Mouse (Mus musculus) heart, adult 9 months (tissue): ENCODE data around the gene Ppm1h.

ENCODE experiments used
- DNase-seq, 2 experiments: peaks; one replicate each; pipeline ENCODE4 v3.0.0; 2022; ENCODE audit warnings: low spot score in 2 of 2

Ppm1h gene

DNA sequence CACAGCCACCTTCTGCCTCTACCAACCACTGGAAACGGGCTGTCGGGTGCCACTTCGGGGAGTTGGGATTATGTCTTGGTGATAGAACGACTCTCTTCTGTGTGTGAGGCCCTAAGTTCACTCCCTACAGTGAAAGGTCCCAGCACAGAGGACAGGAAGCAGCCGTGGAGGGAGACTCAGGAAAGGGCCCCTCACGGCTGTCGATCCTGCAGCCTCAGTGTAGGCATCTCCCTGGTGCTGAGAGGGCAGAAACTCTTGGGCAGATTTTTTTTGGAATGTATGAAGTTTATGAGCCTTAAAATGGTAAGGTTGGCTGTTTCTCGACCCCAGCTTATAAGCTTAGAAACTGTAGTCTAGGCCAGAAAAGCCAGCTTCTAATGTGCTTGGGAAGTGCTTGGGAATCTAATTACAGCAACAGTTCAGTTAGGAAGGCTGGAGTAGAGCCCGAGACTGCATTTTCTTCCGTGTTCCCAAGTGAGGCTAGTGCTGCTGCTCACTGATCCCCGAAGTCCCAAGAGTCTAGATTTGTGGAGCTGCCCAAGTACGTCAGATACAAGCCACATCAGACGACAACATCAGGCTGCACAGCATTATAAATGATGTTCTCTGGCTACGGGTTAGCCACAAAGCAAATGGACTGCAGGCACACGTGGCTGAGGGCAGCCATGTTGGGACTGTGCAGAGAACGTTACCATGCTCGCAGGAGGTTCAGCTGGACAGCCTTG is 177.6 kb downstream of the Ppm1h start:
- DNase-seq = peak; percentile 37 to 49

DNA sequence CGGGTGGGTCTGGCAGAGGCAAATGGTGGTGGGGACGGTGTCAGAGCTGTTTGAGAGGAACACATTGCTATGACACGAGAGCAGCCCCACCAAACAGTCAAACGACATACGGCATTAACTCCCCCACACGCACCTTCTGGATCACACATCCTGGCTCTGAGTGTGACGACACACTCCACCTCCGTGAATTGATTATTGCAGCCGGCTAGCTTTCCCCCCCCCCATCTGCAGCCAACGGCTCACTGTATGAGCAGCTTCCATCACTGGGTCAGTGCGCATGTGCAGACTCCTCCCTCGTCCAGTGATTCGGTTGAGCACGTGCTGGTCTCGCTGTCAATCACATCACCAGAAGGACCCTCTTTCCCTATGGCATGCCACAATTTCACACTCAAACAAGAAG is 178.6 kb downstream of the Ppm1h start:
- DNase-seq = no peak

GRCm38 (mm10) chr10:122858904-122859641 is 180.5 kb downstream of the Ppm1h start:
- DNase-seq = no peak

- DNase-seq = no peak
These were observed 181.1 kb downstream of the Ppm1h start for GRCm38 (mm10) chr10:122859642-122859997.

DNA sequence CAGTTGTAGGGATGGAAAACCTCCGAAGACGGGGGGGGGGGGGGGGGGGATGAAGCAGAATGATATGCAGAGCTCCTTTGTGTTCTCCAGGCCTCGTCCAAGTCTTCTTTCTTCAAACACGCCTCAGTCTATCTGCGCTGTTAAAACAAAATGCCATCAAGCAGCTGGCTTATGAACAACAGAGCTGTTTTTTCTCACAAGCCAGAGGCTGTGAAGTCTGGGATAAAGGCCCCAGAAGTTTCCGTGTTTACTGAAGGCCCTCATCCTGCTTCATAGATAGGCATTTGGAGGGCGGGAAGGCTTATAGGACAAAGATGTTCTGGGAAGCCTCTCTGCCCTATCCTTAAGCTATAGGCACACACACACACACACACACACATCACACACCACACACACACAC is 181.5 kb downstream of the Ppm1h start:
- no peak for DNase-seq

DNA sequence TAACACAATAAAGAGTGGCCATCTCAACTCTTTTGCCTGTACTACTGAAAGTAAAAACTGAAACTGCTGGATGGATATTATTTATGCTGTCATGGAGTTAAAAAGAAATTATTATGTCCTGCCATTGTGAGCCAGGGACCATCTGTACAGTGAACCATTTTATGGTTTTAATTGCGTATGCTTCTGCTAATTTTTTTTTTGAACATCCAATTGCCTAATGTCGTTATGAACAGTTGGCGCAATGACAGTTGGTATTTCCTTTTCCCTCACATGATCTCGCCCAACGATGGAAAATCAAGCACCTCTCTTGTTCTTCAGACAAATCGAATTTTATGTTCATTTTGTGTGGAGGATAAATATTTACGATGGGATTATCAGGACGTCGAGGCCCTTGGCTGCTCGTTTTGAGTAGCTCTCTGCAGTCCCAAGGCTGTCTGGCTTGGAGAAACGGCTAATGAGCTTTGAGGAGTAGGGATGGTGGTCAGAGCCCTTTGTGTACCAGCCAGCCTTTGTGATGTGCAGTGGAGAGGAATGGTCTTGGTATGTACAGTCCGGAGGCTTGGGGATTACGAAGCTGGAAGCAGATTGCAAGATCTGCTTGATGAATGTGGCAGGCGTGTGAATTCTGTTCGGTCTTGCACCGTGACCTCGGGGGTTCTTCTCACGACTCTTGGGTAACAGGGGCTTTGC is 183.3 kb downstream of the Ppm1h start:
- no peak for DNase-seq

DNA sequence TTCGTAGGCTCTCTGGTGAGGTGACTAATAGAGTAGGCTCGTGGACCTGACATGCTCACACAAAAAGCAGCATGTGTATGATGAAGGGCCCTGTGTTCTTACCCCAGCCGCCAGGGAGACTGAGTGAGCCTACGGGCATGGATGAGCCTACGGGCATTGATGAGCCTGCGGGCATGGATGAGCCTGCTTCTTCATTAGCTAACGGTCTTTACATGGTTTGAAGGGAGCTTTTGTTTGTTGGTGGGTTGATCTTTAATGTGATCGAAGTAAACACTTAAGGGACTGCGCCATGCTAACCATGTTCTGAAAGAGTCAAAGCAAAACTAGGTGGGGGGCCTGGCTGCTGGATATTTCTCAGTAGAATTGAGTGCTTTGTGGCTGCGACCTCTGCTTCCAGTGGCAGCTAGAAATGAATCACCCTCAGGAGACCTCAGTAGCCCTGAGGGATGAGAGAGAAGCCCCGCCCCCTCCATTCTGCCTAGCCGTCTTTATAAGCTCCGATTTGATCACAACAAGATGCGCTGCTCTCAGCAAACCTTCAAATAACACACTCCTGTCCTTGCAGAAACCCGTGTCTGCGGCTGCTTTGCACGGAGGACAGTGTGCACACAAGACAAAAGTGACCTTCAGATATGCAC is 183.9 kb downstream of the Ppm1h start:
- no peak for DNase-seq

GRCm38 (mm10) chr10:122869865-122870503 is 191.4 kb downstream of the Ppm1h start:
- no peak for DNase-seq

GRCm38 (mm10) chr10:122870848-122871494 is 192.4 kb downstream of the Ppm1h start:
- DNase-seq = no peak

DNA sequence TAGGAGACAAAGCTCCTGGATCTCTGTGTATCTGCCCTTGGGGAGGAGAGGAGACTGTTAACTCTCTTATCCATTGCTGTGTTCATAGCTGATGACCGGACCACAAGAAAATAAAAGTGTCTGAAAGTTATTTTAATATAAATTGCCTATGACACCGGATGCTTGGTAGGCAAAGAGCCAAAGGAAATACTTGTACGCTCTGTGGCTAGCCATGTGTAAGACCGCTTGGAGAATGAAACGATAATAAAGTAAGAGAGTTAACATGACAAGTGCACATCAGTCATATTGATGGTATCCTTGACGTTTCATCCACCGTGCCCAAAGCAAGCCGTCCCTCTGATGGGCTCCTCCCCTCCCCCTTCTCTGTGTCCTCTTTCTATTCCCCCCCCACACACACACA is 194.2 kb downstream of the Ppm1h start:
- DNase-seq = no peak

DNA sequence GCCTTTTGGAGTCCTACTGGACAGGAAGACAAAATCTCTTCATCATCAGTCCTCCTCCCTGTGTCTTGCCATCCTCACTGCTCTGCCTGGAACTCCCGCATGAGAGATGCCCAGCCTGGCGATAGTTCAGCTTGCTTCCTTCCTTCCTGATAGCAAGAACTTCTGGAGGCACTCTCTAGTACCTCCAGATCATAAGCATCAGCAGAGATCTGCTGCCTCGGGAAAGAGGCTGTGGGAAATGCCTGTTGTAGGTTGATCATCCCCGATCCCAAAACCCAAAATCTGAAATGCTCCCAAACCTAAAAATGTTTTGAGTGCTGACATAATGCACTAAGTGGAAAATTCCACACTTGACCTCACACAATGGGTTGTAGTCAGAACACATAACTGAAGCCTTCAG is 198.4 kb downstream of the Ppm1h start:
- DNase-seq = no peak

DNA sequence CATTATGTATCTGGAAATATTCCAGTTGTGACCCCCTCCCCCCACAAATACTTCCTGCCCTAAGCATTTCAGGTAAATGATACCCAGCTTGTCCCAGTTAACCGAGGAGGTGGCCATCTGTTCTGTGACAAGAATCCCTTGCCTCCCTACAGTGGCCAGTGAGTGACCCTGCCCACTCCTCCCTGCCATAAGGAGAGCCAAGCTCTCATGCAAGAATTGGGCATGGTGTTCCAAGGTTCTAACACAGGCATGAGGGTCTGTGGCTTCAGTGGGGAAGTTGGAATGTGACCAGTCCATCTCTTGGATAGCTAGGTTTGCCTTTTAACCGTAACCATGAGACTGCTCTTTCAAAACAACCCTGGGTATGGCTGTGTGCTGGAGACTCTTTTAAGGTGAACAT is 198.9 kb downstream of the Ppm1h start:
- DNase-seq = no peak

- DNase-seq = no peak
These were observed 202.9 kb downstream of the Ppm1h start for GRCm38 (mm10) chr10:122881456-122881855.

DNA sequence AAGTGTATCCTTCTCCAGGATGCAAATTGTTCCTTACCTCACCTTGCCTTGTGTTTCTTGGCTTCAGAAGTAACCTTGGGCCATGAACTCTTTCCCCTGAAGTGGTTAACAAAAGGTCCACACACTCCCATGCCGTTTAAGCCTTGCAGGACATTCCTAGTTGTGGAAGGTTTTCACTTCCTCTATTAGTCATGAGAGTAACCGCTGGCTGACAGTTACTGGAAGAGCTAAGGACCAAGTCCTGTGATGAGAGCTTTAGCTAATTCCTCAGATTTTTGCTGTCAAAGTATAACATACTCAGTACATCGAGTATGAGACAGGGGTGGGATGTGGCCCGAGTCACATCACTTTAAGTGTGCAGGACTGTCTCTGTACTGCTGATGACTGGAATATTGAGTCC is 204.1 kb downstream of the Ppm1h start:
- DNase-seq = no peak

- peak; percentile 62 to 67 for DNase-seq
These were observed 205.5 kb downstream of the Ppm1h start for GRCm38 (mm10) chr10:122883823-122884743.

DNA sequence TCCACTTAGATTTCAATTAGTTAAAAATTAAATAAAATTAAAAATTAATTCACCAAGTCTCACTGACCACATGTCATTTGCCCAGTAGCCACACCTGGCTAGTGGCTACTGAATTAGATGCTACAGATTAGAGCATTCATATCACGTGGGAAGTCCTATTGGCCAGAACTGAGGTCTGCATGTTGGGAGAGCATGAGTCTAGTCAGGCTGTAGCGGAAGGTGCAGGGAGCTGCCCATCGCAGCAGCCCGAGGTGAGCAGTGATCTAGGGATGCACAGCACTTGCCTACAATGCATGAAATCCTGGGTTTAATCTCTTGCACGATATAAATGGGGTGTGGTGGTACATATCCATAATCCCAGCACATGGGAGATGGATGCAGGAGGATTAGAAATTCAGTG is 206.7 kb downstream of the Ppm1h start:
- no peak for DNase-seq

DNA sequence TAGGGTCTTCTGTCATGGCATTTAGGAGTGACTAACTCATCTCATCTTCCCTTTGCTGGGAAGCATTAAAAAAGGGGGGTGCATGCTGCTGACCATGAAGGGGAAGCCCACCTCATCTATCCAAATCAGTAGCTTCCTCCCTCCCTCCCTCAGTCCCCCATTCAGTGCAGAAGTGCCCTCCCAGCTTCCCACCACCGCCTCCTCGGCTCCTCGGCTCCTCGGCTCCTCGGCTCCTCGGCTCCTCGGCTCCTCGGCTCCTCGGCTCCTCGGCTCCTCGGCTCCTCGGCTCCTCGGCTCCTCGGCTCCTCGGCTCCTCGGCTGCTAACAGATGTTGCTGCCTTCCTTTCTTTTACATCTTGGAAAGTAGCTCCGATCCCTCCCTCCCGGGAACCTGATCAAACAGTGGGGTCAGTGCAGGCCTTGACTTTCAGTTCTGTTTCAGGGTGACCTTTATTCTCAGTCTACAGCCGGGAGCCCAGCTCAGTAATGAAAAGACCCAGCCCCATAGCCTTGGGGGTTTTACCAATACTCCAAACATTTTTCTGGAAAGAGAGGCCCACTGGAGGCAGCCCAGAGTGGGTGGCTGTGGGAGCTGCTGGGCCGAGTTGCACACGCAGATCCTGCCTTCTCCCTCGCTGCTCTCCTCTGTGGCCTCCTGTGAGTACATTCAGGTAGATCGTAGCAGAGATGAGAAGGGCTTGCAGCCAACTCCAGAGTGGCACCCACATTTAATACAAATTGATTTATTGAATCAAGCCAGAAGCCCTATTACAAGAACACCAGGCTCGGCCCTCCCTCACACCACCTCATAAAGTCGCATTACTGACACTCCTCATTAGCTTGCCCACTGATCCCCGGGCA is 207.7 kb downstream of the Ppm1h start:
- peak; percentile 55 to 67 for DNase-seq

DNA sequence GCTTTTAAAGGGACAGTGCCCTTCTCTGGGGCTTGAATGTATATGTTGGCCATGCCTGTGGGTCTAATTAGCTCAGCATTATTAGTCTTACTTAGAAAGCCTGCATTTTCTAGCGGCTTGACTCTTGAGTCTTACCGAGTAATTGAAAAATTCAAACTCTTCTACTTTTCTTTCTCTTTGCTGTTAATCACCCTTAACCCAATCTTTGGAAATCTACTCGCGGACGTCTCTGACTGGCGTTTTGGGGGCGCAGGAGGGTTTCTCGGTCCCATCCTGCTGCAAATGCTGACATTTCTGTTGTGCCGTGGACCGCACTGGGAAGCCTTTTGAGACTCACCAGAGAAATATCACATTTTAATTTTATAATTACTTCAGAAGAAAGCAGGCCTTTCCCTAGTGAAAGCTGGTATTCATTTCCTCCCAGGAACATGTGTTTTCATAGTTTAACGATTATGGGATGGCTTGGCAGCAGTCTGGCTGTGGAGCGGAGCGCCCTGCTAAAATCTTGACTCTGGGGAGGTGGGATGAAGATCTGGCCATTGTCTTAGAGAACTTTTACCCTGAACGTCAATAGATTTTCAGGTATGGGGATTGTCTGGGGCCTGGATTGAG is 208.5 kb downstream of the Ppm1h start:
- peak in 1 of 2 experiments; percentile 14 for DNase-seq
